Comparison of ENCODE assay signal across 8 mouse cellular contexts in genomic region chr1:184729357-184730140, GRCm38 (mm10). TPM values are rescaled to one million over a fixed set of nuclear protein-coding genes. Genes with fewer than 3 reads are reported as not detected.
DNase-seq lines count a peak whose midpoint lies in the region; ATAC-seq lines count a peak whose summit lies in the region.

No protein-coding gene starts in this region.

- H3K4me3 ChIP-seq in hindbrain, embryonic 10.5 days, result peak overlapping the region; percentile 63
- H3K4me3 ChIP-seq in hindbrain, embryonic 16.5 days (ENCODE audit: low read length), result no peak overlapping the region
- peak overlapping the region; percentile 84 for H3K4me3 ChIP-seq in brown adipose tissue, adult 24 weeks (ENCODE audit: insufficient read depth, low read depth, low read length)
- peak overlapping the region; percentile 88 for H3K4me3 ChIP-seq in intestine, embryonic 14.5 days (ENCODE audit: low read depth, low read length)

- DNase-seq in hindbrain, embryonic 10.5 days (ENCODE audit: low spot score), result peak; percentile 49
- peak; percentile 83 for DNase-seq in intestine, embryonic 14.5 days (ENCODE audit: low spot score)
- peak; percentile 28 for DNase-seq in lung, postnatal 25 days (ENCODE audit: low spot score)
- no peak for DNase-seq in right cerebral cortex, adult 2 months (ENCODE audit: low spot score in 2 of 2)
- DNase-seq in spleen, adult 12 weeks (ENCODE audit: low spot score), result no peak
- no peak for DNase-seq in layer of hippocampus, adult 18-20 months (ENCODE audit: low spot score in 2 of 2)

- H3K9me3 ChIP-seq in hindbrain, embryonic 10.5 days, result no peaks in the 10 kb centered on the region
- no peaks in the 10 kb centered on the region for H3K9me3 ChIP-seq in hindbrain, embryonic 16.5 days (ENCODE audit: control insufficient read depth, low read length)
- H3K9me3 ChIP-seq in intestine, embryonic 14.5 days (ENCODE audit: control insufficient read depth, low read length), result no peaks in the 10 kb centered on the region

- H3K4me1 ChIP-seq in hindbrain, embryonic 10.5 days (replicated peaks), result peaks cover 29% of the 10 kb centered on the region
- peaks cover 20% of the 10 kb centered on the region for H3K4me1 ChIP-seq in hindbrain, embryonic 16.5 days (ENCODE audit: control insufficient read depth, insufficient read depth, low read depth, low read length)
- peaks cover 11% of the 10 kb centered on the region for H3K4me1 ChIP-seq in brown adipose tissue, adult 24 weeks (ENCODE audit: control insufficient read depth, insufficient read depth, insufficient read length, low read length)
- H3K4me1 ChIP-seq in intestine, embryonic 14.5 days (replicated peaks; ENCODE audit: control insufficient read depth, insufficient read depth, low read length), result peaks cover 32% of the 10 kb centered on the region

- no peak overlapping the region for H3K27ac ChIP-seq in hindbrain, embryonic 10.5 days
- no peak overlapping the region for H3K27ac ChIP-seq in hindbrain, embryonic 16.5 days (ENCODE audit: low read depth, low read length)
- H3K27ac ChIP-seq in brown adipose tissue, adult 24 weeks (replicated peaks; ENCODE audit: low read depth, low read length), result peak overlapping the region; percentile 95
- H3K27ac ChIP-seq in intestine, embryonic 14.5 days (ENCODE audit: low read depth), result peak overlapping the region; percentile 100

- no peaks in the 10 kb centered on the region for H3K36me3 ChIP-seq in hindbrain, embryonic 10.5 days
- H3K36me3 ChIP-seq in hindbrain, embryonic 16.5 days (ENCODE audit: control insufficient read depth, insufficient read depth, low read length), result no peaks in the 10 kb centered on the region
- peaks cover 34% of the 10 kb centered on the region for H3K36me3 ChIP-seq in intestine, embryonic 14.5 days (ENCODE audit: control insufficient read depth, insufficient read depth, low read length)

- WGBS in hindbrain, embryonic 10.5 days, result 3% methylated on average over 19 of the region's 19 CpGs
- 4% methylated on average over 19 of the region's 19 CpGs for WGBS in hindbrain, embryonic 16.5 days
- WGBS in intestine, embryonic 14.5 days, result 4% methylated on average over 19 of the region's 19 CpGs

- peaks cover 97% of the 10 kb centered on the region for H3K27me3 ChIP-seq in hindbrain, embryonic 10.5 days (ENCODE audit: insufficient read depth, poor library complexity, severe bottlenecking)
- peaks cover 48% of the 10 kb centered on the region for H3K27me3 ChIP-seq in hindbrain, embryonic 16.5 days (replicated peaks; ENCODE audit: control insufficient read depth, insufficient read depth, low read length)
- peaks cover 38% of the 10 kb centered on the region for H3K27me3 ChIP-seq in intestine, embryonic 14.5 days (replicated peaks; ENCODE audit: control insufficient read depth, insufficient read depth, low read length)

- H3K4me2 ChIP-seq in hindbrain, embryonic 16.5 days (ENCODE audit: low read length), result no peak overlapping the region
- H3K4me2 ChIP-seq in intestine, embryonic 14.5 days (ENCODE audit: low read length), result peak overlapping the region; percentile 73

- no peak overlapping the region for H3K9ac ChIP-seq in hindbrain, embryonic 16.5 days (ENCODE audit: low read depth, low read length)
- H3K9ac ChIP-seq in intestine, embryonic 14.5 days (ENCODE audit: low read length), result peak overlapping the region; percentile 99

- ATAC-seq in hindbrain, embryonic 16.5 days, result no peak
- no peak for ATAC-seq in intestine, embryonic 14.5 days (replicated peaks; ENCODE audit: low FRiP score, low TSS enrichment, low read depth)

RNA-seq across cellular contexts. Expression of gene Hlx, which starts 2.9 kb away (rescaled TPM):
- 4.7 and 6.9 TPM in 2 replicates for polyA plus RNA-seq in hindbrain, embryonic 10.5 days (2016; fragmentation: Nextera tagmentation; extraction: Ambion mirVana)
- polyA plus RNA-seq in hindbrain, embryonic 16.5 days (2015; fragmentation: Nextera tagmentation; extraction: Ambion mirVana), result 2.3 and 2.4 TPM in 2 replicates
- 11.3 and 15.9 TPM in 2 replicates for polyA plus RNA-seq in brown adipose tissue, adult 24 weeks (2012; ENCODE audit: insufficient read depth, insufficient read length, missing spikeins)
- polyA plus RNA-seq in intestine, embryonic 14.5 days (2014; fragmentation: Nextera tagmentation; extraction: Ambion mirVana), result 49.3 and 53.4 TPM in 2 replicates
- 1 to 10 TPM in 1 of 2 experiments, under 1 TPM in 1; 0.61 to 1.1 TPM for total RNA-seq in layer of hippocampus, adult 18-20 months (2021)

Comparison
In these comparisons a context has a peak if more than half of its experiments do, and no peak if none do; other contexts are left out.
1. DNase-seq: peak in hindbrain, embryonic 10.5 days (single experiment), intestine, embryonic 14.5 days (single experiment) and lung, postnatal 25 days (single experiment); none in right cerebral cortex, adult 2 months (0 of 2), spleen, adult 12 weeks (single experiment) and layer of hippocampus, adult 18-20 months (0 of 2).
2. H3K27ac ChIP-seq: peak in brown adipose tissue, adult 24 weeks (single experiment) and intestine, embryonic 14.5 days (single experiment); none in hindbrain, embryonic 10.5 days (single experiment) and hindbrain, embryonic 16.5 days (single experiment).